ENCODE assay signal across 8 mouse cellular contexts in genomic region chr7:19319458-19319857, GRCm38 (mm10). TPM values are rescaled to one million over a fixed set of nuclear protein-coding genes. Genes with fewer than 3 reads are reported as not detected.
DNase-seq lines count a peak whose midpoint lies in the region; ATAC-seq and TF ChIP-seq lines count a peak whose summit lies in the region.

No protein-coding gene starts in this region.

- ATAC-seq in heart, embryonic 16.5 days (replicated peaks; ENCODE audit: extremely low read depth, insufficient read depth, low FRiP score), result peak; percentile 42
- ATAC-seq in lung, postnatal 0 days, result peak; percentile 37
- ATAC-seq in stomach, postnatal 0 days (ENCODE audit: low FRiP score, low TSS enrichment), result peak; percentile 56

- no peak for TF ChIP-seq POLR2A in heart, adult 2 months (IDR thresholded peaks at IDR 0.05; ENCODE audit: insufficient read depth, low read depth, low read length)
- no peak for TF ChIP-seq POLR2A in MEL (IDR thresholded peaks at IDR 0.05; ENCODE audit: control insufficient read depth in 1 of 2, insufficient read depth in 1 of 2, low read depth in 1 of 2, low read length in 2 of 2, poor library complexity in 1 of 2)

- DNase-seq in heart, adult 2 months, result peak in 1 of 2 experiments; percentile 49
- no peak for DNase-seq in heart, adult 18-20 months
- DNase-seq in MEL (ENCODE audit: low read depth, low spot score), result no peak
- DNase-seq in lung, postnatal 0 days (ENCODE audit: low spot score), result peak; percentile 32
- no peak for DNase-seq in stomach, postnatal 0 days (ENCODE audit: low spot score)
- no peak for DNase-seq in thymus, postnatal 36 days
- no peak for DNase-seq in thymus, adult 18-20 months

- TF ChIP-seq EP300 in heart, adult 2 months (IDR thresholded peaks at IDR 0.05; ENCODE audit: insufficient read depth, low read depth, low read length), result no peak
- TF ChIP-seq EP300 in MEL (IDR thresholded peaks at IDR 0.05; ENCODE audit: low read depth in 1 of 2, low read length in 2 of 2), result no peak
- no peak for TF ChIP-seq EP300 in lung, postnatal 0 days (IDR thresholded peaks at IDR 0.05)
- TF ChIP-seq EP300 in stomach, postnatal 0 days (optimal IDR thresholded peaks at IDR 0.05), result no peak

- peak overlapping the region; percentile 67 for H3K4me2 ChIP-seq in heart, embryonic 16.5 days (ENCODE audit: low read depth, low read length)
- peak overlapping the region; percentile 65 for H3K4me2 ChIP-seq in lung, postnatal 0 days (replicated peaks; ENCODE audit: low read depth, low read length)
- peak overlapping the region; percentile 83 for H3K4me2 ChIP-seq in stomach, postnatal 0 days (replicated peaks; ENCODE audit: low read depth)

- no peak for TF ChIP-seq CTCF in heart, adult 2 months (IDR thresholded peaks at IDR 0.05)
- TF ChIP-seq CTCF in MEL (IDR thresholded peaks at IDR 0.05 in 2 of 3, conservative IDR thresholded peaks at IDR 0.05 in 1 of 3; ENCODE audit: control insufficient read depth in 1 of 3, insufficient read depth in 1 of 3, low read depth in 2 of 3, low read length in 3 of 3, poor library complexity in 1 of 3, severe bottlenecking in 1 of 3), result no peak
- no peak for TF ChIP-seq CTCF in lung, postnatal 0 days (IDR thresholded peaks at IDR 0.05)
- TF ChIP-seq CTCF in stomach, postnatal 0 days (IDR thresholded peaks at IDR 0.05; ENCODE audit: low read depth), result no peak

- peaks cover 12% of the 10 kb centered on the region for H3K4me1 ChIP-seq in heart, adult 2 months (ENCODE audit: control insufficient read depth, insufficient read depth, low read length)
- H3K4me1 ChIP-seq in MEL (ENCODE audit: control insufficient read depth in 1 of 2, insufficient read depth in 2 of 2, low read length in 2 of 2), result peaks cover 0 to 25% of the 10 kb centered on the region in 2 experiments; a peak in 2 of 4 replicates
- peaks cover 12% of the 10 kb centered on the region for H3K4me1 ChIP-seq in heart, embryonic 16.5 days (ENCODE audit: control insufficient read depth, insufficient read depth, low read length)
- peaks cover 3% of the 10 kb centered on the region; the same call in 1 of the 2 replicates for H3K4me1 ChIP-seq in lung, postnatal 0 days (ENCODE audit: insufficient read depth, low read depth, low read length)
- H3K4me1 ChIP-seq in stomach, postnatal 0 days (replicated peaks; ENCODE audit: control insufficient read depth, insufficient read depth), result no peaks in the 10 kb centered on the region; the same call in 1 of the 2 replicates

- H3K4me3 ChIP-seq in heart, adult 2 months, result peak overlapping the region; percentile 55
- H3K4me3 ChIP-seq in MEL (ENCODE audit: control insufficient read depth in 1 of 2, insufficient read depth in 1 of 2, low read depth in 2 of 2, low read length in 2 of 2), result peak overlapping the region in 1 of 2 experiments; percentile 66; a peak in 2 of 4 replicates
- peak overlapping the region; percentile 48 for H3K4me3 ChIP-seq in heart, embryonic 16.5 days (ENCODE audit: low read length)
- H3K4me3 ChIP-seq in lung, postnatal 0 days (ENCODE audit: low read depth, low read length), result peak overlapping the region; percentile 34
- peak overlapping the region; percentile 46 for H3K4me3 ChIP-seq in stomach, postnatal 0 days (ENCODE audit: low read depth, low read length)

- no peaks in the 10 kb centered on the region for H3K27me3 ChIP-seq in heart, adult 2 months (ENCODE audit: control insufficient read depth, insufficient read depth, low read length)
- H3K27me3 ChIP-seq in MEL (ENCODE audit: control insufficient read depth in 1 of 2, insufficient read depth in 2 of 2, low read length in 2 of 2), result peaks cover under 1 to 2% of the 10 kb centered on the region in 2 experiments; a peak in 2 of 4 replicates
- no peaks in the 10 kb centered on the region; the same call in 1 of the 2 replicates for H3K27me3 ChIP-seq in heart, embryonic 16.5 days (ENCODE audit: control insufficient read depth, insufficient read depth, low read length)
- peaks cover 4% of the 10 kb centered on the region; the same call in 1 of the 2 replicates for H3K27me3 ChIP-seq in lung, postnatal 0 days (replicated peaks; ENCODE audit: insufficient read depth, low read length)
- no peaks in the 10 kb centered on the region for H3K27me3 ChIP-seq in stomach, postnatal 0 days (ENCODE audit: control insufficient read depth, insufficient read depth, low read length)

- H3K9me3 ChIP-seq in MEL (replicated peaks; ENCODE audit: insufficient read depth, low read length), result no peaks in the 10 kb centered on the region
- no peaks in the 10 kb centered on the region for H3K9me3 ChIP-seq in heart, embryonic 16.5 days (replicated peaks; ENCODE audit: control insufficient read depth, low read length)
- H3K9me3 ChIP-seq in lung, postnatal 0 days (ENCODE audit: low read length), result no peaks in the 10 kb centered on the region
- H3K9me3 ChIP-seq in stomach, postnatal 0 days (ENCODE audit: control insufficient read depth, low read length), result no peaks in the 10 kb centered on the region

- 28% methylated on average over 9 of the region's 9 CpGs for WGBS in heart, adult 2 months
- 21% methylated on average over 9 of the region's 9 CpGs for WGBS in heart, embryonic 16.5 days
- 19% methylated on average over 9 of the region's 9 CpGs for WGBS in lung, postnatal 0 days
- 16% methylated on average over 9 of the region's 9 CpGs for WGBS in stomach, postnatal 0 days

- H3K9ac ChIP-seq in heart, adult 2 months (ENCODE audit: low read depth, low read length), result peak overlapping the region; percentile 67
- peak overlapping the region; percentile 52 for H3K9ac ChIP-seq in MEL (ENCODE audit: control insufficient read depth, low read depth, low read length, poor library complexity, severe bottlenecking)
- peak overlapping the region; percentile 58 for H3K9ac ChIP-seq in heart, embryonic 16.5 days (ENCODE audit: low read length)
- H3K9ac ChIP-seq in lung, postnatal 0 days (replicated peaks; ENCODE audit: low read depth), result peak overlapping the region; percentile 2; the same call in 1 of the 2 replicates
- peak overlapping the region; percentile 59 for H3K9ac ChIP-seq in stomach, postnatal 0 days (ENCODE audit: low read length)

- peak overlapping the region; percentile 82 for H3K27ac ChIP-seq in heart, adult 2 months
- H3K27ac ChIP-seq in MEL (ENCODE audit: control insufficient read depth, low read depth, low read length), result no peak overlapping the region
- no peak overlapping the region for H3K27ac ChIP-seq in heart, embryonic 16.5 days (ENCODE audit: low read length)
- H3K27ac ChIP-seq in lung, postnatal 0 days (ENCODE audit: low read length), result peak overlapping the region; percentile 5; the same call in 1 of the 2 replicates
- H3K27ac ChIP-seq in stomach, postnatal 0 days (replicated peaks), result peak overlapping the region; percentile 56; the same call in 1 of the 2 replicates

- H3K79me2 ChIP-seq in heart, adult 2 months (replicated peaks; ENCODE audit: control insufficient read depth, insufficient read depth, low read length), result no peaks in the 10 kb centered on the region
- H3K79me2 ChIP-seq in MEL (ENCODE audit: control insufficient read depth, insufficient read depth, low read length, poor library complexity), result no peaks in the 10 kb centered on the region

- no peak for TF ChIP-seq RAD21 in MEL (IDR thresholded peaks at IDR 0.05; ENCODE audit: low read depth, low read length)

- intact Hi-C loops in heart, adult 2 months (cut with DNase I), result no loop called here

- no peaks in the 10 kb centered on the region for H3K36me3 ChIP-seq in heart, adult 2 months (ENCODE audit: control insufficient read depth, insufficient read depth, low read length)
- no peaks in the 10 kb centered on the region for H3K36me3 ChIP-seq in MEL (ENCODE audit: control insufficient read depth in 1 of 2, insufficient read depth in 2 of 2, low read length in 2 of 2)
- no peaks in the 10 kb centered on the region for H3K36me3 ChIP-seq in heart, embryonic 16.5 days (ENCODE audit: control insufficient read depth, insufficient read depth)
- no peaks in the 10 kb centered on the region for H3K36me3 ChIP-seq in lung, postnatal 0 days (ENCODE audit: insufficient read depth, low read length)
- no peaks in the 10 kb centered on the region for H3K36me3 ChIP-seq in stomach, postnatal 0 days (ENCODE audit: control insufficient read depth, insufficient read depth, low read length)

RNA-seq across cellular contexts. Expression of gene Fosb, which starts 9.6 kb away (rescaled TPM):
- 1 to 10 TPM in 1 of 2 experiments, under 1 TPM in 1; 0.89 to 1.1 TPM for total RNA-seq in heart, adult 2 months (2021)
- polyA plus RNA-seq in heart, adult 2 months (2012; rRNA removed), result 0.94 and 1.1 TPM in 2 replicates
- 1 to 10 TPM in 1 of 2 experiments, under 1 TPM in 1; 0.62 to 1.0 TPM for total RNA-seq in heart, adult 18-20 months (2021)
- total RNA-seq in MEL (2012; rRNA removed), result 0.04 and 0.10 TPM in 2 replicates
- under 1 TPM in 1 of 2 experiments, not detected in 1; 0.49 TPM for polyA plus RNA-seq in MEL (2012; ENCODE audit: insufficient read depth in 1 of 2, insufficient read length in 2 of 2, low read depth in 1 of 2, low replicate concordance in 2 of 2, missing spikeins in 1 of 2)
- 0.24 and 0.34 TPM in 2 replicates for polyA plus RNA-seq in heart, embryonic 16.5 days (2015; fragmentation: Nextera tagmentation; extraction: Ambion mirVana)
- polyA plus RNA-seq in lung, postnatal 0 days (2015; fragmentation: Nextera tagmentation; extraction: Ambion mirVana), result 0.17 and 0.44 TPM in 2 replicates
- 0.21 and 0.38 TPM in 2 replicates for polyA plus RNA-seq in stomach, postnatal 0 days (2015; fragmentation: Nextera tagmentation; extraction: Ambion mirVana)

RNA-seq across cellular contexts. Expression of gene Ercc1, which starts 25.1 kb away (rescaled TPM):
- total RNA-seq in heart, adult 2 months (2021), result 10 to 100 TPM; 46.8 to 48.6 TPM
- 47.1 and 49.1 TPM in 2 replicates for polyA plus RNA-seq in heart, adult 2 months (2012; rRNA removed)
- total RNA-seq in heart, adult 18-20 months (2021), result 10 to 100 TPM; 43.5 to 50.3 TPM
- total RNA-seq in MEL (2012; rRNA removed), result 22.2 and 25.9 TPM in 2 replicates
- 10 to 100 TPM in 1 of 2 experiments, not detected in 1; 37.5 TPM for polyA plus RNA-seq in MEL (2012; ENCODE audit: insufficient read depth in 1 of 2, insufficient read length in 2 of 2, low read depth in 1 of 2, low replicate concordance in 2 of 2, missing spikeins in 1 of 2)
- 61.0 and 62.4 TPM in 2 replicates for polyA plus RNA-seq in heart, embryonic 16.5 days (2015; fragmentation: Nextera tagmentation; extraction: Ambion mirVana)
- polyA plus RNA-seq in lung, postnatal 0 days (2015; fragmentation: Nextera tagmentation; extraction: Ambion mirVana), result 51.0 and 57.8 TPM in 2 replicates
- polyA plus RNA-seq in stomach, postnatal 0 days (2015; fragmentation: Nextera tagmentation; extraction: Ambion mirVana), result 32.8 and 36.9 TPM in 2 replicates

RNA-seq across cellular contexts. Expression of gene Rtn2, which starts 37.0 kb away (rescaled TPM):
- total RNA-seq in heart, adult 2 months (2021), result 100 to 1,000 TPM; 114 to 136 TPM
- 273 and 340 TPM in 2 replicates for polyA plus RNA-seq in heart, adult 2 months (2012; rRNA removed)
- 100 to 1,000 TPM; 124 to 132 TPM for total RNA-seq in heart, adult 18-20 months (2021)
- 0.27 and 0.52 TPM in 2 replicates for total RNA-seq in MEL (2012; rRNA removed)
- polyA plus RNA-seq in MEL (2012; ENCODE audit: insufficient read depth in 1 of 2, insufficient read length in 2 of 2, low read depth in 1 of 2, low replicate concordance in 2 of 2, missing spikeins in 1 of 2), result 1 to 10 TPM in 1 of 2 experiments, not detected in 1; 1.4 TPM
- polyA plus RNA-seq in heart, embryonic 16.5 days (2015; fragmentation: Nextera tagmentation; extraction: Ambion mirVana), result 27.4 and 28.5 TPM in 2 replicates
- polyA plus RNA-seq in lung, postnatal 0 days (2015; fragmentation: Nextera tagmentation; extraction: Ambion mirVana), result 23.8 and 26.6 TPM in 2 replicates
- polyA plus RNA-seq in stomach, postnatal 0 days (2015; fragmentation: Nextera tagmentation; extraction: Ambion mirVana), result 10.1 and 12.1 TPM in 2 replicates

RNA-seq across cellular contexts. Expression of gene Ppm1n, which starts 39.6 kb away (rescaled TPM):
- total RNA-seq in heart, adult 2 months (2021), result under 1 TPM in 1 of 2 experiments, not detected in 1; 0.21 TPM
- polyA plus RNA-seq in heart, adult 2 months (2012; rRNA removed), result 0.09 and 0.33 TPM in 2 replicates
- not detected for total RNA-seq in heart, adult 18-20 months (2021)
- not detected in 2 replicates for total RNA-seq in MEL (2012; rRNA removed)
- not detected for polyA plus RNA-seq in MEL (2012; ENCODE audit: insufficient read depth in 1 of 2, insufficient read length in 2 of 2, low read depth in 1 of 2, low replicate concordance in 2 of 2, missing spikeins in 1 of 2)
- 0.11 TPM in 1 of 2 replicates, not detected in the other for polyA plus RNA-seq in heart, embryonic 16.5 days (2015; fragmentation: Nextera tagmentation; extraction: Ambion mirVana)
- polyA plus RNA-seq in lung, postnatal 0 days (2015; fragmentation: Nextera tagmentation; extraction: Ambion mirVana), result not detected in 2 replicates
- 0.17 and 0.21 TPM in 2 replicates for polyA plus RNA-seq in stomach, postnatal 0 days (2015; fragmentation: Nextera tagmentation; extraction: Ambion mirVana)

RNA-seq across cellular contexts. Expression of gene Cd3eap, which starts 39.8 kb away (rescaled TPM):
- 1 to 10 TPM; 9.3 to 9.7 TPM for total RNA-seq in heart, adult 2 months (2021)
- polyA plus RNA-seq in heart, adult 2 months (2012; rRNA removed), result 4.4 and 4.7 TPM in 2 replicates
- 1 to 10 TPM; 9.6 to 10.0 TPM for total RNA-seq in heart, adult 18-20 months (2021)
- 26.2 and 43.9 TPM in 2 replicates for total RNA-seq in MEL (2012; rRNA removed)
- 10 to 100 TPM in 1 of 2 experiments, not detected in 1; 49.8 TPM for polyA plus RNA-seq in MEL (2012; ENCODE audit: insufficient read depth in 1 of 2, insufficient read length in 2 of 2, low read depth in 1 of 2, low replicate concordance in 2 of 2, missing spikeins in 1 of 2)
- polyA plus RNA-seq in heart, embryonic 16.5 days (2015; fragmentation: Nextera tagmentation; extraction: Ambion mirVana), result 16.2 and 16.7 TPM in 2 replicates
- polyA plus RNA-seq in lung, postnatal 0 days (2015; fragmentation: Nextera tagmentation; extraction: Ambion mirVana), result 6.5 and 7.6 TPM in 2 replicates
- 13.4 and 13.6 TPM in 2 replicates for polyA plus RNA-seq in stomach, postnatal 0 days (2015; fragmentation: Nextera tagmentation; extraction: Ambion mirVana)

Comparison
In these comparisons a context has a peak if more than half of its experiments do, and no peak if none do; other contexts are left out.
1. H3K27ac ChIP-seq: peak in heart, adult 2 months (single experiment), lung, postnatal 0 days (single experiment) and stomach, postnatal 0 days (single experiment); none in MEL (single experiment) and heart, embryonic 16.5 days (single experiment).
2. H3K9ac ChIP-seq: peak in every context shown above with its lines; median percentile 67 in heart, adult 2 months; 59 in stomach, postnatal 0 days; 58 in heart, embryonic 16.5 days; 52 in MEL; 2 in lung, postnatal 0 days.
3. Peak in every context shown above with its lines, with median percentiles within 50 percentile points of each other: ATAC-seq and H3K4me2 ChIP-seq.